8 mouse cellular contexts compared by ENCODE assay signal in the genomic region with DNA sequence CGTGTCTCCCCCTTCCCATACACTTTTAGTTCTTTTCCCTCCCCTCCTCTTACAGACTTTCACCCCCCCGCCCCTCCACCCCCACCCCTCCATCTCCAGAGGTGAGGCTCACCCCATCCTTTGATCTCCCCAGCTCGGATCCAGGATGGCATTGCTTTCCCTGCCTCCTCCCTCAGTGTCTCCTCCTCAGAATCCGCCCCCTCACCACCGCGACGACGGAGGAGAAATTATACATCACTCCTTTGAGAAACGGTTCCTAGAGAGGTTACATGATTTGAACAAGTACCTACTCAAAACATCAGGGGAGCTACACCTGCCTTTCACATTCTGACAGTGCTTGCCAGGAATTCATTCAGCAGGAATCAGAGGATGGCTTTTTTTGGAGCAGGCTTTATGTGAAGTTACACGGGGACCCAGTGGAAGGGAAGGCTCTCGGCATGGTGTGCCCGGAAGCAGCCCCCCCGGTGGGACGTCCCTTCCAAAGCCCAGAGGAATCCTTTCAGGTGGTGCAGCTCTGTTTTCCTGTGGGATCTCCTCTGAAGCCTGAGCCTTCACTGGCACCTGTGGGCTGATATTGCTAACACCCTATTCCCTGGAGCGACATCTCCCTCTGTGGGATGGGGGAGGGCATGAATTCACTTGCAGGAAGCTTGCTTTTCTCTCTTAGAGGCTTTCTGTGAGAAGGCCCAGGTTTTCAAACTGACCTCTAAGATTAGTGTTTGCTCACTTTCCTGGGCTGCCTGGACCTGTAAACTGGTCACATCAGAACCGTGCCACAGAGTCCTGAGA. TPM values are rescaled to one million over a fixed set of nuclear protein-coding genes. Genes with fewer than 3 reads are reported as not detected.
DNase-seq lines count a peak whose midpoint lies in the region; ATAC-seq and TF ChIP-seq lines count a peak whose summit lies in the region.

No protein-coding gene starts in this region.

- DNase-seq in cerebellum, adult 9-10 months: no peak
- no peak for DNase-seq in lung, postnatal 0 days (ENCODE audit: low spot score)
- DNase-seq in lung, postnatal 25 days (ENCODE audit: low spot score): no peak
- no peak for DNase-seq in limb, embryonic 14.5 days (ENCODE audit: low spot score)
- no peak for DNase-seq in embryo, embryonic 10.5 days (ENCODE audit: low spot score)
- no peak for DNase-seq in urinary bladder, postnatal 25 days (ENCODE audit: low spot score)

- no peak overlapping the region for H3K4me2 ChIP-seq in lung, postnatal 0 days (replicated peaks; ENCODE audit: low read depth, low read length)
- peak overlapping the region; percentile 20; the same call in 1 of the 2 replicates for H3K4me2 ChIP-seq in limb, embryonic 14.5 days (replicated peaks; ENCODE audit: low read depth, low read length, severe bottlenecking)
- H3K4me2 ChIP-seq in stomach, embryonic 16.5 days (ENCODE audit: low read depth, low read length): peak overlapping the region; percentile 35

- no peak for TF ChIP-seq POLR2A in limb, embryonic 14.5 days (IDR thresholded peaks at IDR 0.05; ENCODE audit: borderline replicate concordance, extremely low read depth, insufficient read depth, insufficient read length)

- WGBS in lung, postnatal 0 days: 6% methylated on average over 14 of the region's 16 CpGs
- 8% methylated on average over 15 of the region's 16 CpGs for WGBS in limb, embryonic 14.5 days
- WGBS in stomach, embryonic 16.5 days: 6% methylated on average over 16 of the region's 16 CpGs

- no peak overlapping the region for H3K4me3 ChIP-seq in lung, postnatal 0 days (ENCODE audit: low read depth, low read length)
- H3K4me3 ChIP-seq in limb, embryonic 14.5 days (replicated peaks; ENCODE audit: low read length): no peak overlapping the region
- H3K4me3 ChIP-seq in stomach, embryonic 16.5 days (replicated peaks; ENCODE audit: low read length): no peak overlapping the region; the same call in 1 of the 2 replicates

- 0 out of 2 replicates have a peak, but pooled peaks have one; percentile 10 for ATAC-seq in cerebellum, adult (ENCODE audit: insufficient number of reproducible peaks, low FRiP score, low TSS enrichment)
- ATAC-seq in lung, postnatal 0 days: no peak
- ATAC-seq in limb, embryonic 14.5 days (ENCODE audit: low FRiP score, low read depth): no peak
- no peak for ATAC-seq in stomach, embryonic 16.5 days (ENCODE audit: insufficient read depth, low FRiP score)

- peaks cover 7% of the 10 kb centered on the region; the same call in 1 of the 2 replicates for H3K4me1 ChIP-seq in lung, postnatal 0 days (ENCODE audit: insufficient read depth, low read depth, low read length)
- 0 out of 2 replicates have a peak, but pooled peaks cover 10% of the 10 kb centered on the region for H3K4me1 ChIP-seq in limb, embryonic 14.5 days (ENCODE audit: control insufficient read depth, insufficient read depth, low read length)
- no peaks in the 10 kb centered on the region for H3K4me1 ChIP-seq in stomach, embryonic 16.5 days (ENCODE audit: control insufficient read depth, insufficient read depth, low read length)

- peak; percentile 31 for TF ChIP-seq CTCF in lung, postnatal 0 days (IDR thresholded peaks at IDR 0.05)

- no peak for TF ChIP-seq EP300 in lung, postnatal 0 days (IDR thresholded peaks at IDR 0.05)

- H3K27ac ChIP-seq in lung, postnatal 0 days (ENCODE audit: low read length): no peak overlapping the region
- no peak overlapping the region for H3K27ac ChIP-seq in limb, embryonic 14.5 days (replicated peaks; ENCODE audit: low read depth, low read length)
- no peak overlapping the region for H3K27ac ChIP-seq in stomach, embryonic 16.5 days (ENCODE audit: low read length)

- H3K27me3 ChIP-seq in lung, postnatal 0 days (replicated peaks; ENCODE audit: insufficient read depth, low read length): no peaks in the 10 kb centered on the region
- no peaks in the 10 kb centered on the region for H3K27me3 ChIP-seq in limb, embryonic 14.5 days (ENCODE audit: control insufficient read depth, insufficient read depth, low read length)
- no peaks in the 10 kb centered on the region for H3K27me3 ChIP-seq in stomach, embryonic 16.5 days (ENCODE audit: control insufficient read depth, insufficient read depth, low read length)

- H3K9ac ChIP-seq in lung, postnatal 0 days (replicated peaks; ENCODE audit: low read depth): no peak overlapping the region
- H3K9ac ChIP-seq in limb, embryonic 14.5 days (ENCODE audit: low read depth, low read length, severe bottlenecking): no peak overlapping the region
- H3K9ac ChIP-seq in stomach, embryonic 16.5 days (ENCODE audit: low read length): no peak overlapping the region

- no peaks in the 10 kb centered on the region for H3K9me3 ChIP-seq in lung, postnatal 0 days (ENCODE audit: low read length)
- 0 out of 2 replicates have a peak, but pooled peaks cover 5% of the 10 kb centered on the region for H3K9me3 ChIP-seq in limb, embryonic 14.5 days (ENCODE audit: control insufficient read depth, low read length)
- no peaks in the 10 kb centered on the region; the same call in none of the 2 replicates for H3K9me3 ChIP-seq in stomach, embryonic 16.5 days (replicated peaks; ENCODE audit: control insufficient read depth, low read length)

- no peaks in the 10 kb centered on the region for H3K36me3 ChIP-seq in lung, postnatal 0 days (ENCODE audit: insufficient read depth, low read length)
- H3K36me3 ChIP-seq in limb, embryonic 14.5 days (ENCODE audit: control insufficient read depth, insufficient read depth, low read length): no peaks in the 10 kb centered on the region
- H3K36me3 ChIP-seq in stomach, embryonic 16.5 days (ENCODE audit: control insufficient read depth, insufficient read depth, low read length): no peaks in the 10 kb centered on the region

RNA-seq across cellular contexts. Expression of a gene that starts 12.2 kb away (rescaled TPM):
- polyA plus RNA-seq in lung, postnatal 0 days (2015; fragmentation: Nextera tagmentation; extraction: Ambion mirVana): 26.6 and 27.1 TPM in 2 replicates
- 47.6 and 57.0 TPM in 2 replicates for polyA plus RNA-seq in limb, embryonic 14.5 days (2012; rRNA removed)
- polyA plus RNA-seq in limb, embryonic 14.5 days (2014; fragmentation: Nextera tagmentation; extraction: Ambion mirVana): 54.3 and 60.3 TPM in 2 replicates
- 41.9 and 43.2 TPM in 2 replicates for polyA plus RNA-seq in stomach, embryonic 16.5 days (2015; fragmentation: Nextera tagmentation; extraction: Ambion mirVana)
